Mouse (Mus musculus) ES-Bruce4 (cell line): ENCODE measurements at regions not wholly inside any gene's neighbourhood (a gene's known extent, or its start where the extent isn't known, plus 50 kb on each side); places are given as distances from the start of the nearest gene placed in this dataset.

Experiments used
- H3K27ac ChIP-seq: 2 replicates; pipeline ENCODE4 v1.5.1; 2012; ENCODE audit warnings: low read length, inconsistent platforms; ENCODE audit not compliant: insufficient read depth
- H3K27me3 ChIP-seq: 2 replicates; pipeline ENCODE4 v1.6.1; 2012; ENCODE audit warnings: mild to moderate bottlenecking, low read length, inconsistent platforms; ENCODE audit not compliant: control insufficient read depth, poor library complexity, insufficient read depth, severe bottlenecking
- H3K36me3 ChIP-seq: 2 replicates; pipeline ENCODE4 v1.6.1; 2012; ENCODE audit warnings: inconsistent platforms, mild to moderate bottlenecking, low read length, moderate library complexity; ENCODE audit not compliant: control insufficient read depth, poor library complexity, insufficient read depth, severe bottlenecking
- H3K4me1 ChIP-seq: one replicate; pipeline ENCODE4 v1.8.1; 2011; ENCODE audit warnings: low read length; ENCODE audit not compliant: control insufficient read depth, insufficient read depth
- H3K4me3 ChIP-seq: 2 replicates; pipeline ENCODE4 v1.5.1; 2011; ENCODE audit warnings: low read depth, mild to moderate bottlenecking, low read length
- H3K9ac ChIP-seq: 2 replicates; pipeline ENCODE4 v1.6.1; 2012; ENCODE audit warnings: low read depth, mild to moderate bottlenecking, inconsistent platforms; ENCODE audit not compliant: poor library complexity, severe bottlenecking
- H3K9me3 ChIP-seq: replicated peaks from 2 replicates; pipeline ENCODE4 v1.6.1; 2012; ENCODE audit warnings: mild to moderate bottlenecking, low read length, inconsistent platforms; ENCODE audit not compliant: control insufficient read depth, poor library complexity, insufficient read depth, severe bottlenecking
- CTCF ChIP-seq: IDR thresholded peaks from one replicate; pipeline ENCODE4 v1.8.1; 2011; ENCODE audit warnings: low read depth, low read length
- EP300 ChIP-seq: IDR thresholded peaks from 2 replicates; pipeline ENCODE4 v1.6.1; 2011; ENCODE audit warnings: low read depth, low read length; ENCODE audit not compliant: insufficient read depth
- POLR2A ChIP-seq: IDR thresholded peaks from one replicate; pipeline ENCODE4 v1.8.1; 2011; ENCODE audit warnings: low read length; ENCODE audit not compliant: insufficient read depth

- H3K27ac ChIP-seq: no peak overlapping the region
- TF ChIP-seq CTCF (no peak), POLR2A (no peak), EP300 (no peak)
- H3K9ac ChIP-seq: no peak overlapping the region
- no peaks in the 10 kb centered on the region for H3K36me3 ChIP-seq
- H3K4me3 ChIP-seq: no peak overlapping the region
- H3K4me1 ChIP-seq: no peaks in the 10 kb centered on the region
- no peaks in the 10 kb centered on the region for H3K9me3 ChIP-seq
- no peaks in the 10 kb centered on the region for H3K27me3 ChIP-seq
These were observed 114.5 kb upstream of the Map1b start for GRCm38 (mm10) chr13:99630800-99631199.

GRCm38 (mm10) chr13:99630356-99630755 lies 114.0 kb upstream of the Map1b start:
- no peak overlapping the region for H3K27ac ChIP-seq
- no peak overlapping the region for H3K4me3 ChIP-seq
- H3K9ac ChIP-seq: no peak overlapping the region
- no peaks in the 10 kb centered on the region for H3K27me3 ChIP-seq
- TF ChIP-seq CTCF (no peak), EP300 (no peak), POLR2A (no peak)
- no peaks in the 10 kb centered on the region for H3K9me3 ChIP-seq
- H3K36me3 ChIP-seq: no peaks in the 10 kb centered on the region
- no peaks in the 10 kb centered on the region for H3K4me1 ChIP-seq

DNA sequence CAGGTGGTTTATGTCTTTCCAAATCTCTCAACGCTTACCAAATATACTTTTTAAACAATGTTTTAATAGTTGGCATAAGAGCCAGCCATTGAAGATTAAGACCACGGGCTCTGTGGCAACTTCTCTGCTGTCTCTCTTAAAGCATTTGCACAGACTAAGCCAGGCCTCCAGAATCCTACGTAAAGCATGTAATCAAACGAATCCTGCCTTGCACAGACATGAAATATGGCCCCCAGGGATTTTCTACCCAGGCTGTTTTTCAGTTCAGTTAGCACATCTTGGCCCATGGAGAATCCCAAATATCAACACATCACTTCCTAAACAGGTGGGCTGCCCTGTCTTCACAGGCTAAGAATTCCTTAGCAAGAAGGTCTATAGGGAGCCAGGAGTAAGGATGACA lies 108.9 kb upstream of the Map1b start:
- Histone ChIP-seq H3K27me3 (no peaks in the 10 kb centered on the region), H3K9me3 (no peaks in the 10 kb centered on the region; the same call in 1 of the 2 replicates), H3K9ac (no peak overlapping the region), H3K36me3 (no peaks in the 10 kb centered on the region), H3K4me1 (no peaks in the 10 kb centered on the region), H3K4me3 (no peak overlapping the region), H3K27ac (no peak overlapping the region)
- no peak for TF ChIP-seq POLR2A
- no peak for TF ChIP-seq CTCF
- TF ChIP-seq EP300: no peak

DNA sequence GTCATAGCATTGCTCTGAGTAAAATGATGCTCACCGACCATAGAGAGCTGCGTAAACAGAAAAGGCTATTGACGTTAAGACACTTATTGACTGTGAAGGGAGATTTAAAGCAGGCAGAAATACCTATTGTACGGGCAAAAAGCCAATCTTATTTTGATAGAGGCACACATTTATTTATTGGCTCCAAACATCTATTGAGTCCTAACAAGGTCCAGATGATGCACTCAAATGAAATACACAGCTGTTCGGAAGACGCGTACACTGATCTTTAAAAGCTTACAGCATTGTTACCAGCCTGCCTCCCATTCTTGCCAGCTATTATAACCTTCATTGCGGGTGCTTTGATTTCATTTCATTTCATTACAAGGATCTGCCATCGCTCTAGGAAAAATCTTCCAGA lies 102.0 kb upstream of the Map1b start:
- Histone ChIP-seq H3K4me1 (no peaks in the 10 kb centered on the region), H3K9ac (no peak overlapping the region), H3K4me3 (no peak overlapping the region), H3K27ac (no peak overlapping the region), H3K9me3 (no peaks in the 10 kb centered on the region; the same call in 1 of the 2 replicates), H3K36me3 (no peaks in the 10 kb centered on the region), H3K27me3 (no peaks in the 10 kb centered on the region)
- TF ChIP-seq POLR2A (no peak), EP300 (no peak), CTCF (no peak)

GRCm38 (mm10) chr13:99617457-99617856 lies 101.1 kb upstream of the Map1b start:
- TF ChIP-seq EP300 (no peak), POLR2A (no peak), CTCF (no peak)
- H3K4me1 ChIP-seq: peaks cover 3% of the 10 kb centered on the region
- H3K9ac ChIP-seq: no peak overlapping the region
- no peak overlapping the region for H3K27ac ChIP-seq
- H3K4me3 ChIP-seq: no peak overlapping the region
- no peaks in the 10 kb centered on the region for H3K36me3 ChIP-seq
- no peaks in the 10 kb centered on the region for H3K27me3 ChIP-seq
- H3K9me3 ChIP-seq: no peaks in the 10 kb centered on the region; the same call in 1 of the 2 replicates

DNA sequence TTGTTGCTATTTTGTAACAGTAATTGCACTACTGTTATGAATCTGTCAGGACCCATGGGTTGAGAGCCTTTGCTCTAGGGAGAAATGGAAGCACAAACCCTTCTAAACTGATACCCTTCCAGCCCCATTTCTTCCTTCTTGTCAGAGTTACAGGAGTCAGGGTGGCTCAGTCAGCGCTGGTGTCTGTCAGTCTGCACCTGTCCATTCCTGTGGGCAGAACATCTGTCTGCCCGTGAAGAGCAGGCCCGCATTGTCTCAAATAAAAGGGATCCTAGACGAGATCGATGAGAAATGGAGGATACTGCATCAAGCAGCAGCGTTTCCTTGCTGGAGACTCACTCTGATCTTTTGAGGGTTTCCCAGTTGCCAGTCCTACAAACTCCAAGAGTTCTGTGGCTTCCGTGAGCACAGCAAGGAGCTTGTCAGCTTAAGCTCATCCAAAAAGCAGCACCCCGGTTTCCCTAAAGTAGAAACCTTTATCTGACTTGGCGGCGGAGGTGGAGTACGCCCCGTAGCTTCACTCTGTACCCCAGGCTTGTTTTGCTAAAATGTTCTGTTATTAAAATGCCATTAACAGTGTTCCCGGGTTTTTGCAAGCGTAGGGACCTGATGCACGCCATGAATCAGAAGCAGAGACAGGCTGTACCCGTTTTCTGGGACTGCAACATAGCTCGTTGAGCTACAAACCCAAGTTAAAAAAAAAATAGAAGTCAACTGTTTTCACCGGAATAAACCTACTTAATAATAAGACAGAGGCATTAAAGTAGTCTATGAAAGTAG lies 95.6 kb upstream of the Map1b start:
- H3K9ac ChIP-seq: no peak overlapping the region
- H3K4me1 ChIP-seq: peaks cover 9% of the 10 kb centered on the region
- no peak for TF ChIP-seq CTCF
- H3K4me3 ChIP-seq: no peak overlapping the region
- H3K27me3 ChIP-seq: no peaks in the 10 kb centered on the region
- H3K36me3 ChIP-seq: no peaks in the 10 kb centered on the region
- H3K9me3 ChIP-seq: no peaks in the 10 kb centered on the region
- no peak overlapping the region for H3K27ac ChIP-seq
